Mouse (Mus musculus): ENCODE results near the gene Dpp7. TPM values are rescaled to one million over a fixed set of nuclear protein-coding genes. Genes with fewer than 3 reads are reported as not detected.

Gene Dpp7
- total and polyA plus RNA-seq, 3 experiments: 24.6 to 25.9 TPM; not detected in 1

GRCm38 (mm10) chr2:25384492-25384891 lies 28.3 kb upstream of the Dpp7 start:
- H3K9ac ChIP-seq (ENCODE audit: control insufficient read depth, low read depth, low read length, poor library complexity, severe bottlenecking): no peak overlapping the region
- DNase-seq (ENCODE audit: low read depth, low spot score): no peak
- no peaks in the 10 kb centered on the region for H3K4me1 ChIP-seq (ENCODE audit: control insufficient read depth in 1 of 2, insufficient read depth in 2 of 2, low read length in 2 of 2)
- H3K9me3 ChIP-seq (replicated peaks; ENCODE audit: insufficient read depth, low read length): no peaks in the 10 kb centered on the region
- H3K79me2 ChIP-seq (ENCODE audit: control insufficient read depth, insufficient read depth, low read length, poor library complexity): no peaks in the 10 kb centered on the region
- no peak overlapping the region for H3K4me3 ChIP-seq (ENCODE audit: control insufficient read depth in 1 of 2, insufficient read depth in 1 of 2, low read depth in 2 of 2, low read length in 2 of 2)
- TF ChIP-seq MAZ (IDR thresholded peaks at IDR 0.05; ENCODE audit: low read depth, low read length) (no peak), TCF12 (IDR thresholded peaks at IDR 0.05; ENCODE audit: low read depth, low read length) (no peak), EP300 (IDR thresholded peaks at IDR 0.05; ENCODE audit: low read depth in 1 of 2, low read length in 2 of 2) (no peak), SMC3 (IDR thresholded peaks at IDR 0.05; ENCODE audit: low read depth, low read length) (no peak), NRF1 (IDR thresholded peaks at IDR 0.05; ENCODE audit: insufficient read depth, low read depth, low read length, poor library complexity, severe bottlenecking) (no peak), SIN3A (IDR thresholded peaks at IDR 0.05; ENCODE audit: low read length) (no peak), RCOR1 (IDR thresholded peaks at IDR 0.05; ENCODE audit: low read depth, low read length) (no peak), MYC (IDR thresholded peaks at IDR 0.05; ENCODE audit: low read depth, low read length) (no peak), HCFC1 (IDR thresholded peaks at IDR 0.05; ENCODE audit: low read depth, low read length) (no peak), CTCF (IDR thresholded peaks at IDR 0.05 in 2 of 3, conservative IDR thresholded peaks at IDR 0.05 in 1 of 3; ENCODE audit: control insufficient read depth in 1 of 3, insufficient read depth in 1 of 3, low read depth in 2 of 3, low read length in 3 of 3, poor library complexity in 1 of 3, severe bottlenecking in 1 of 3) (no peak), BHLHE40 (IDR thresholded peaks at IDR 0.05; ENCODE audit: borderline replicate concordance, low read depth, low read length) (no peak), POLR2AphosphoS5 (IDR thresholded peaks at IDR 0.05; ENCODE audit: borderline replicate concordance, low read depth, low read length) (no peak), MEF2A (IDR thresholded peaks at IDR 0.05; ENCODE audit: extremely low read depth, insufficient replicate concordance, low read depth, low read length, poor library complexity, severe bottlenecking) (no peak), RAD21 (IDR thresholded peaks at IDR 0.05; ENCODE audit: low read depth, low read length) (no peak), ELF1 (IDR thresholded peaks at IDR 0.05; ENCODE audit: low read depth, low read length) (no peak), TBP (IDR thresholded peaks at IDR 0.05; ENCODE audit: low read depth, low read length) (no peak), TAL1 (IDR thresholded peaks at IDR 0.05; ENCODE audit: low read length) (no peak), CHD1 (IDR thresholded peaks at IDR 0.05; ENCODE audit: low read depth, low read length) (no peak)
- no peak overlapping the region for H3K27ac ChIP-seq (ENCODE audit: control insufficient read depth, low read depth, low read length)
- H3K36me3 ChIP-seq (ENCODE audit: control insufficient read depth in 1 of 2, insufficient read depth in 2 of 2, low read length in 2 of 2): no peaks in the 10 kb centered on the region
- H3K27me3 ChIP-seq (ENCODE audit: control insufficient read depth in 1 of 2, insufficient read depth in 2 of 2, low read length in 2 of 2): no peaks in the 10 kb centered on the region; a peak in 1 of 4 replicates

GRCm38 (mm10) chr2:25376589-25376988 lies 20.4 kb upstream of the Dpp7 start:
- H3K79me2 ChIP-seq (ENCODE audit: control insufficient read depth, insufficient read depth, low read length, poor library complexity): peaks cover 18% of the 10 kb centered on the region
- no peak overlapping the region for H3K9ac ChIP-seq (ENCODE audit: control insufficient read depth, low read depth, low read length, poor library complexity, severe bottlenecking)
- H3K27ac ChIP-seq (ENCODE audit: control insufficient read depth, low read depth, low read length): no peak overlapping the region
- peaks cover 0 to 3% of the 10 kb centered on the region in 2 experiments; a peak in 3 of 4 replicates for H3K36me3 ChIP-seq (ENCODE audit: control insufficient read depth in 1 of 2, insufficient read depth in 2 of 2, low read length in 2 of 2)
- peak; percentile 64 for DNase-seq (ENCODE audit: low read depth, low spot score)
- no peaks in the 10 kb centered on the region for H3K9me3 ChIP-seq (replicated peaks; ENCODE audit: insufficient read depth, low read length)
- no peaks in the 10 kb centered on the region for H3K27me3 ChIP-seq (ENCODE audit: control insufficient read depth in 1 of 2, insufficient read depth in 2 of 2, low read length in 2 of 2)
- TF ChIP-seq ZC3H11A (IDR thresholded peaks at IDR 0.05; ENCODE audit: low read depth, low read length) (peak; percentile 26; the same call in 1 of the 2 replicates), CTCF (IDR thresholded peaks at IDR 0.05 in 2 of 3, conservative IDR thresholded peaks at IDR 0.05 in 1 of 3; ENCODE audit: control insufficient read depth in 1 of 3, insufficient read depth in 1 of 3, low read depth in 2 of 3, low read length in 3 of 3, poor library complexity in 1 of 3, severe bottlenecking in 1 of 3) (peak; percentile 52 to 91 (median 72)), USF1 (IDR thresholded peaks at IDR 0.05; ENCODE audit: low read depth, low read length) (no peak), ZMIZ1 (IDR thresholded peaks at IDR 0.05; ENCODE audit: low read depth, low read length) (no peak), POLR2AphosphoS2 (IDR thresholded peaks at IDR 0.05; ENCODE audit: low read length) (no peak), RAD21 (IDR thresholded peaks at IDR 0.05; ENCODE audit: low read depth, low read length) (peak; percentile 46), NRF1 (IDR thresholded peaks at IDR 0.05; ENCODE audit: insufficient read depth, low read depth, low read length, poor library complexity, severe bottlenecking) (no peak), SMC3 (IDR thresholded peaks at IDR 0.05; ENCODE audit: low read depth, low read length) (peak; percentile 56), SIN3A (IDR thresholded peaks at IDR 0.05; ENCODE audit: low read length) (0 out of 2 replicates have a peak, but pooled peaks have one; percentile 20), NELFE (IDR thresholded peaks at IDR 0.05; ENCODE audit: low read depth, low read length) (no peak)
- H3K4me1 ChIP-seq (ENCODE audit: control insufficient read depth in 1 of 2, insufficient read depth in 2 of 2, low read length in 2 of 2): peaks cover 0 to 10% of the 10 kb centered on the region in 2 experiments; a peak in 2 of 4 replicates
- no peak overlapping the region for H3K4me3 ChIP-seq (ENCODE audit: control insufficient read depth in 1 of 2, insufficient read depth in 1 of 2, low read depth in 2 of 2, low read length in 2 of 2)
